Mouse (Mus musculus) intestine, postnatal 0 days (tissue): ENCODE data around the gene Gm29776. TPM values are rescaled to one million over a fixed set of nuclear protein-coding genes. Genes with fewer than 3 reads are reported as not detected.

Experiments used
- ATAC-seq: fragments of 200-750 bp; cut with Nextera tagmentation; 2 replicates; pipeline ENCODE4 v1.8.0; 2017; ENCODE audit warnings: mild to moderate bottlenecking, moderate TSS enrichment, moderate library complexity
- H3K27ac ChIP-seq: fragments of 300-500 bp; sonication (generic); 2 replicates; pipeline ENCODE4 v1.5.1; 2014; ENCODE audit warnings: mild to moderate bottlenecking, low read depth, low read length, moderate library complexity
- H3K27me3 ChIP-seq: fragments of 300-500 bp; sonication (generic); replicated peaks from 2 replicates; pipeline ENCODE4 v1.6.1; 2014; ENCODE audit warnings: low read length, mixed read lengths; ENCODE audit not compliant: control insufficient read depth, insufficient read depth
- H3K36me3 ChIP-seq: fragments of 300-500 bp; sonication (generic); 2 replicates; pipeline ENCODE4 v1.6.1; 2014; ENCODE audit warnings: mild to moderate bottlenecking, moderate library complexity; ENCODE audit not compliant: control insufficient read depth, insufficient read depth
- H3K4me1 ChIP-seq: fragments of 300-500 bp; sonication (generic); replicated peaks from 2 replicates; pipeline ENCODE4 v1.6.1; 2014; ENCODE audit warnings: antibody characterized with exemption, low read length, mixed read lengths; ENCODE audit not compliant: control insufficient read depth, insufficient read depth
- H3K4me2 ChIP-seq: fragments of 300-500 bp; sonication (generic); replicated peaks from 2 replicates; pipeline ENCODE4 v1.6.1; 2014; ENCODE audit warnings: low read depth, mild to moderate bottlenecking, moderate library complexity
- H3K4me3 ChIP-seq: fragments of 300-500 bp; sonication (generic); 2 replicates; pipeline ENCODE4 v1.5.1; 2014; ENCODE audit warnings: low read depth, low read length
- H3K9ac ChIP-seq: fragments of 300-500 bp; sonication (generic); 2 replicates; pipeline ENCODE4 v1.6.1; 2014; ENCODE audit warnings: mild to moderate bottlenecking, low read depth, low read length
- H3K9me3 ChIP-seq: fragments of 300-500 bp; sonication (generic); 2 replicates; pipeline ENCODE4 v1.6.1; 2016; ENCODE audit warnings: mixed run types; ENCODE audit not compliant: control insufficient read depth
- CTCF ChIP-seq: sonication (generic); IDR thresholded peaks from 2 replicates; pipeline ENCODE4 v1.5.1; 2016; ENCODE audit warnings: low read depth, mild to moderate bottlenecking, control low read depth, antibody characterized with exemption, moderate library complexity
- WGBS: fragments of 180-500 bp; shearing (Covaris S2); extraction: QIAGEN DNeasy Blood & Tissue Kit; methylation state at CpG from one replicate; pipeline ENCODE4 v1.1.7; 2014; 5-methylcytosine and 5-hydroxymethylcytosine counted together
- polyA plus RNA-seq: library from polyadenylated mRNA; unstranded; fragments of >200 nt; fragmentation: Nextera tagmentation; extraction: Ambion mirVana; gene quantifications from 2 replicates; pipeline ENCODE4 v1.2.1, GENCODE M21; 2015

Gm29776 gene
- polyA plus RNA-seq, 1 experiment from 2014 or later, result not detected

DNA sequence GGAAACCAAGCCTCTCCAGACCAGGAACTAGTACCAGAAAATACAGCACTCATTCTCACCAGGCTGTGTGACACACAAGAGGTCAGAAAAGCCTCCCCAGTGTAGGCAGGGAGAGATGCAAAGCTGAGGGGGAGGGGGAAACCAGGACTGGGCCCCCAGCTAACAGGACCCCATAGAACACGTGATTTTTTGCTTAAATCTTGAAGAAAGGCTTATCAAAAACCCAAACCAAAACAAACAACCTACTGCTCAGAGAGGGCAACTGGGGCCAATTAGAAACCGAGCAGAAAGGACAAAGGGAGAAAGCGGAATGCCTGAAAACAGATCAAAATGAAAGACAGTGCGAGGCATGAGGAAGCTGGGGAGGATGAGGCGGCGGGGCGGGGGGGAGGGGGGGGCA is 45.8 kb downstream of the Gm29776 start:
- no peaks in the 10 kb centered on the region for H3K27me3 ChIP-seq
- no peaks in the 10 kb centered on the region for H3K4me1 ChIP-seq
- TF ChIP-seq CTCF, result no peak
- H3K27ac ChIP-seq, result no peak overlapping the region
- no peaks in the 10 kb centered on the region for H3K9me3 ChIP-seq
- peak overlapping the region; percentile 56 for H3K4me3 ChIP-seq
- peak overlapping the region; percentile 41; the same call in 1 of the 2 replicates for H3K9ac ChIP-seq
- peak overlapping the region; percentile 71 for H3K4me2 ChIP-seq
- H3K36me3 ChIP-seq, result peaks cover 58% of the 10 kb centered on the region
- 2% methylated on average over 7 of the region's 7 CpGs for WGBS
- ATAC-seq, result no peak

DNA sequence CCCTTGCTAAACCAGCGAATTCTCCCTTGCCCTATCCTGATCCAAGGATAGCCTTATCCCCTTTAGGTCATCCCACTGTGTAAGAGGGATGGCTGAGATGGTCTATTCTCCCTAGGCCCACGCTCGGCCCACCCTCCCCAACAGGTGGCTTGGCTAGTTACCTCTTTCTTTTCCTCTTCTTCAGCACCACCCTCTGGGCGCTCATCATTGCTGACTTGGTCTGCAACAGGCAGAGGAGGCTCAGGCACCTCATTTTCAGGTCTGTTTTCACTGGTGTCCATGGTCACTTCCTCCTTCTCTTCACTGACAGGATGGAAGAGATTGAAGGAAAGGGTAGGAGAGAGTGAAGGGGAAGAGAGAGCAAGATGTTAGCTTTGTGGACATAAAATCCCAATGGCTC is 47.1 kb downstream of the Gm29776 start:
- 79% methylated on average over 4 of the region's 4 CpGs for WGBS
- H3K27me3 ChIP-seq, result no peaks in the 10 kb centered on the region
- H3K27ac ChIP-seq, result no peak overlapping the region; the same call in 1 of the 2 replicates
- no peak for TF ChIP-seq CTCF
- no peak for ATAC-seq
- H3K4me2 ChIP-seq, result no peak overlapping the region
- no peaks in the 10 kb centered on the region for H3K4me1 ChIP-seq
- peaks cover 54% of the 10 kb centered on the region for H3K36me3 ChIP-seq
- no peaks in the 10 kb centered on the region for H3K9me3 ChIP-seq
- H3K4me3 ChIP-seq, result no peak overlapping the region
- H3K9ac ChIP-seq, result no peak overlapping the region

DNA sequence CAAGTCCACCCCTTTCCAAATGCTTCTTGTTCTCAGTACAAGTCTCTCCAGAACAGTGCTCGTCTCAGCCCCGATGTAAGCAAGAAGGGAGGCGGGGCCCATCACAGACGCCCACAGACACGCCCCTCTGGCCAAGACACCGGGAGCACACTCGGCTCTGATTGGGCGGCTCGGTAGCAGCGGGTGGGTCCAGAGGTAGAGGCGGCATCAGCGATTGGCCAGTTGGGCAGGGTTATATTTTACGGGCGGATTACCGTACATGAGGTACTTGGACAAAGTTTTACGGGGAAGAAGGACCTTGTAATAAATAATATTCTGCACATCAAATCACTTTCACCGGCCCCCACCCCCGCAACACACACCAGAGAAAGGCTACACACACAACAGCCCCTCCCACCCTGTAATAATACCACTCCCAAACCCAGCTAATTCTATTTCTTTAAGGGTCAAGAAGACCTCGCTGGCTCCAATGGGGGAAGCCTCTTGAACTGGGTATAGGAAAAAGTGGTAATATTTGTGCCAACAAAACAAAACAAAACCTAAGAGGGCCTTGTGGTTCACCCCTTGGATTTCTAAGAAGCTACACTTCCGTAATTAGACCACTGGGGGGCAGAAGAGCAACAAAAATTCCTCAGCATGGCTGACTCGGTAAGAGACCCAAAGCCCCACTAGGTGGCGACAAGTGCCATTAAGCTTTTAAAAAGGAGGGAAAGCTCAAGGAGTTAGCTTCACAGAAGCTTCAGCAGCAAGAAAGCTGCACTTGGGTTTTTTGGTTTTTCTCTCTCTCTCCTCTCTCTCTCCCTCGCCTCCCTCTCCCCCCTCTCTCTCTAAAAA is 47.8 kb downstream of the Gm29776 start:
- TF ChIP-seq CTCF, result peak; percentile 96
- Histone ChIP-seq H3K27ac (no peak overlapping the region), H3K4me3 (no peak overlapping the region), H3K9me3 (no peaks in the 10 kb centered on the region), H3K9ac (no peak overlapping the region), H3K4me2 (no peak overlapping the region), H3K4me1 (no peaks in the 10 kb centered on the region), H3K36me3 (peaks cover 54% of the 10 kb centered on the region), H3K27me3 (no peaks in the 10 kb centered on the region)
- 55% methylated on average over 23 of the region's 23 CpGs for WGBS
- peak; percentile 59 for ATAC-seq

DNA sequence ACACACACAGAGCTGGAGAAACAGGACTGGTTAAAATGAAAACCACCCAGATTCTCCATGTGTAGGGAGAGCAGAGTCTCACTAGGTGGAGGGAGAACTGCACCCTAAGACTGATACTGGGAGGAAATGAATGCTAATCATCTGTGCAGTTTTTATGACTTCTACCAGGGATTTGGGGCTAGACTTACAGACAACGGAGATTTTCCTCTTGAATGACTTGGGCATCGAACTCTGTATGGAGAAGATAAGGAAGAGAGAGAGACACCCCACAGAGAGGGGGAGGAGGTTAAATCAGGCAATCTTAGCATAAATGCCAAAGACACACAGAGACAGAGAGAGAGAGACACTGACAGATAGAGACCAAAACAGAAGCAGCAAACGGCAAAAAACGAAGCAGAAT is 50.7 kb downstream of the Gm29776 start:
- Histone ChIP-seq H3K9me3 (no peaks in the 10 kb centered on the region), H3K4me1 (no peaks in the 10 kb centered on the region), H3K4me2 (no peak overlapping the region), H3K27me3 (no peaks in the 10 kb centered on the region), H3K9ac (no peak overlapping the region), H3K4me3 (no peak overlapping the region), H3K27ac (no peak overlapping the region), H3K36me3 (peaks cover 72% of the 10 kb centered on the region)
- 68% methylated on average over 4 of the region's 4 CpGs for WGBS
- no peak for ATAC-seq
- no peak for TF ChIP-seq CTCF

DNA sequence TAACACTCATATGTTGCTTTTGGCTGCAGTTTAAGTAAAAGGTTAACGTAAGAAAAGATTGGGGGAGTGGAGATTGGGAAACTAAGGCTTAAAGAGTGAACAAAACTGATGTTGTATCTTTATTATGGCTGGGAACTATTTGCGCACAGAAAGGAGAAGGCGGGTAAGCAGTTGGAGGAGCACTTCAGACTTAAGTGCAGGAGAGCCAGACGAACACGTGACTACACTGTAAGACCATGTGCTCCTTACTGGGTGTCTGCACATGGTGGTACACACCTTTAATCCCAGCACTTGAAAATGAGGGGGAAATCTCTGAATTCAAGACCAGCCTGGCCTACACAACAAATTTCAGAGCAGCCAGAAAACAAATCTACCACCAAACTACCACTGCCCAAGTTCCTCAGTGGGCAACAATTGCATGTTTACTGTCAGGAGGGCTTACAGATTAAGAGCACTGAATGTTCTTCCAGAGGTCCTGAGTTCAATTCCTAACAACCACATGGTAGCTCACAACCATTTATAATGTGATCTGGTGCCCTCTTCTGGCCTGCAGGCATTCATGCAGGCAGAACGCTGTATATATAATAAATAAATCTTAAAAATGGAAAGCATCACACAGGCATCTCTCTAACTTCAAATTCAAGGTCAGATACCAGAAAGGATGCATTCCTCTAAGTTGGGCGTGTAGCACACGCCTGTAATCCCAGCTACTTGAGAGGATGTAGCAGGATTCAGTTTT is 51.6 kb downstream of the Gm29776 start:
- no peak for ATAC-seq
- Histone ChIP-seq H3K4me1 (no peaks in the 10 kb centered on the region), H3K9me3 (no peaks in the 10 kb centered on the region), H3K36me3 (peaks cover 80% of the 10 kb centered on the region), H3K9ac (no peak overlapping the region), H3K4me3 (no peak overlapping the region), H3K27me3 (no peaks in the 10 kb centered on the region), H3K27ac (no peak overlapping the region), H3K4me2 (no peak overlapping the region)
- WGBS, result 90% methylated on average over 8 of the region's 8 CpGs
- peak; percentile 62 for TF ChIP-seq CTCF

DNA sequence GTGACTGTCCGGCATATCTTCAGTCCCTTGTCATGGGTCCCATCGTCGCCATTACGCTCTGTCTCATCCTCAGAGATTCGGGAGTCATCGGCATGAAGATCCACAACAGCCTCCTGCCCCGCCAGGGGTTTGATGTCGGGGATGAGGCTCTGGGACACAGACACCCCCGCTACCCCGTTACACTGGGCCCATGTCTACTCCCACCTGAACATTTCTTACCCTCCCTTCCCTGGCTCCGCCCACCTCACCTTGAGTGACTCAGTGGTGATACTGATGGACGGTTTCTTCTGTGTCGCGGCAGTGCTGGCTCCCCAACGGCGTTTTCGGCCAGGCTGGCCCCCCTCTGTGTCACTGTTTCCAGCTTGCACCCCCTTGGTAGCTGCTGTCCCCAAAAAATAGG is 52.2 kb downstream of the Gm29776 start:
- Histone ChIP-seq H3K27me3 (no peaks in the 10 kb centered on the region), H3K9ac (no peak overlapping the region), H3K4me3 (no peak overlapping the region), H3K36me3 (peaks cover 80% of the 10 kb centered on the region), H3K27ac (no peak overlapping the region; the same call in 1 of the 2 replicates), H3K4me2 (no peak overlapping the region), H3K4me1 (no peaks in the 10 kb centered on the region), H3K9me3 (no peaks in the 10 kb centered on the region)
- no peak for TF ChIP-seq CTCF
- no peak for ATAC-seq
- WGBS, result 91% methylated on average over 17 of the region's 17 CpGs
